Mouse (Mus musculus): ENCODE data around the gene Mrpl52. TPM values are rescaled to one million over a fixed set of nuclear protein-coding genes. Genes with fewer than 3 reads are reported as not detected.

The Mrpl52 gene
- polyA plus RNA-seq, 1 experiment from 2014 or later = 202 TPM

- Histone ChIP-seq H3K4me3 (ENCODE audit: low read length) (peak overlapping the region; percentile 80), H3K27ac (ENCODE audit: low read length) (peak overlapping the region; percentile 96), H3K36me3 (ENCODE audit: insufficient read depth, low read length) (peaks cover 13% of the 10 kb centered on the region), H3K4me2 (replicated peaks; ENCODE audit: low read depth, low read length) (peak overlapping the region; percentile 65), H3K9me3 (ENCODE audit: low read length) (no peaks in the 10 kb centered on the region), H3K4me1 (ENCODE audit: insufficient read depth, low read length) (peaks cover 43% of the 10 kb centered on the region), H3K27me3 (ENCODE audit: insufficient read depth, low read length) (no peaks in the 10 kb centered on the region), H3K9ac (replicated peaks; ENCODE audit: low read length) (peak overlapping the region; percentile 97)
- no peak for ATAC-seq (ENCODE audit: low FRiP score, low TSS enrichment)
- 6% methylated on average over 18 of the region's 18 CpGs for WGBS
Measured at GRCm38 (mm10) chr14:54430406-54431145, 3.9 kb downstream of the Mrpl52 start.

GRCm38 (mm10) chr14:54431334-54432077 is 4.8 kb downstream of the Mrpl52 start, which contains the start of gene Mmp14:
TSS of gene Mmp14 (plus strand) at chr14:54431612.
- peaks cover 16% of the 10 kb centered on the region for H3K36me3 ChIP-seq (ENCODE audit: insufficient read depth, low read length)
- H3K27ac ChIP-seq (ENCODE audit: low read length) = peak within 1 kb of the TSS; percentile 96
- H3K9me3 ChIP-seq (ENCODE audit: low read length) = no peaks in the 10 kb centered on the region
- peak within 1 kb of the TSS; percentile 65 for H3K4me2 ChIP-seq (replicated peaks; ENCODE audit: low read depth, low read length)
- H3K4me3 ChIP-seq (ENCODE audit: low read length) = peak within 1 kb of the TSS; percentile 80
- peak; percentile 33; the same call in 1 of the 2 replicates for ATAC-seq (ENCODE audit: low FRiP score, low TSS enrichment)
- peak within 1 kb of the TSS; percentile 97 for H3K9ac ChIP-seq (replicated peaks; ENCODE audit: low read length)
- H3K4me1 ChIP-seq (ENCODE audit: insufficient read depth, low read length) = peaks cover 37% of the 10 kb centered on the region
- H3K27me3 ChIP-seq (ENCODE audit: insufficient read depth, low read length) = no peaks in the 10 kb centered on the region
- WGBS = under 1% methylated on average over 41 of the region's 49 CpGs

- ATAC-seq (ENCODE audit: low FRiP score, low TSS enrichment) = peak; percentile 43
- peaks cover 37% of the 10 kb centered on the region for H3K4me1 ChIP-seq (ENCODE audit: insufficient read depth, low read length)
Measured at GRCm38 (mm10) chr14:54432078-54432836, 5.5 kb downstream of the Mrpl52 start.

GRCm38 (mm10) chr14:54432837-54433830 is 6.4 kb downstream of the Mrpl52 start:
- H3K27ac ChIP-seq (ENCODE audit: low read length) = peak overlapping the region; percentile 96
- H3K27me3 ChIP-seq (ENCODE audit: insufficient read depth, low read length) = no peaks in the 10 kb centered on the region
- peak; percentile 30; the same call in 1 of the 2 replicates for ATAC-seq (ENCODE audit: low FRiP score, low TSS enrichment)
- WGBS = 17% methylated on average over 17 of the region's 17 CpGs
- H3K4me2 ChIP-seq (replicated peaks; ENCODE audit: low read depth, low read length) = peak overlapping the region; percentile 65
- peak overlapping the region; percentile 80 for H3K4me3 ChIP-seq (ENCODE audit: low read length)
- no peaks in the 10 kb centered on the region for H3K9me3 ChIP-seq (ENCODE audit: low read length)
- peaks cover 37% of the 10 kb centered on the region for H3K4me1 ChIP-seq (ENCODE audit: insufficient read depth, low read length)
- peaks cover 30% of the 10 kb centered on the region for H3K36me3 ChIP-seq (ENCODE audit: insufficient read depth, low read length)
- peak overlapping the region; percentile 97 for H3K9ac ChIP-seq (replicated peaks; ENCODE audit: low read length)

More at GRCm38 (mm10) chr14:54432078-54432836, 5.5 kb downstream of the Mrpl52 start:
- peak overlapping the region; percentile 97 for H3K9ac ChIP-seq (replicated peaks; ENCODE audit: low read length)
- H3K4me3 ChIP-seq (ENCODE audit: low read length) = peak overlapping the region; percentile 80
- H3K36me3 ChIP-seq (ENCODE audit: insufficient read depth, low read length) = peaks cover 24% of the 10 kb centered on the region
- no peaks in the 10 kb centered on the region for H3K9me3 ChIP-seq (ENCODE audit: low read length)
- H3K27me3 ChIP-seq (ENCODE audit: insufficient read depth, low read length) = no peaks in the 10 kb centered on the region
- H3K4me2 ChIP-seq (replicated peaks; ENCODE audit: low read depth, low read length) = peak overlapping the region; percentile 65
- under 1% methylated on average over 54 of the region's 54 CpGs for WGBS
- H3K27ac ChIP-seq (ENCODE audit: low read length) = peak overlapping the region; percentile 96

GRCm38 (mm10) chr14:54433941-54434531 is 7.3 kb downstream of the Mrpl52 start:
- Histone ChIP-seq H3K36me3 (ENCODE audit: insufficient read depth, low read length) (peaks cover 36% of the 10 kb centered on the region), H3K27me3 (ENCODE audit: insufficient read depth, low read length) (no peaks in the 10 kb centered on the region), H3K9ac (replicated peaks; ENCODE audit: low read length) (peak overlapping the region; percentile 97), H3K4me3 (ENCODE audit: low read length) (peak overlapping the region; percentile 80), H3K4me2 (replicated peaks; ENCODE audit: low read depth, low read length) (peak overlapping the region; percentile 65), H3K4me1 (ENCODE audit: insufficient read depth, low read length) (peaks cover 37% of the 10 kb centered on the region), H3K27ac (ENCODE audit: low read length) (peak overlapping the region; percentile 96), H3K9me3 (ENCODE audit: low read length) (no peaks in the 10 kb centered on the region)
- ATAC-seq (ENCODE audit: low FRiP score, low TSS enrichment) = no peak
- WGBS = 35% methylated on average over 12 of the region's 12 CpGs

- Histone ChIP-seq H3K4me1 (ENCODE audit: insufficient read depth, low read length) (peaks cover 23% of the 10 kb centered on the region), H3K27ac (ENCODE audit: low read length) (no peak overlapping the region), H3K4me3 (ENCODE audit: low read length) (no peak overlapping the region), H3K9ac (replicated peaks; ENCODE audit: low read length) (no peak overlapping the region), H3K36me3 (ENCODE audit: insufficient read depth, low read length) (peaks cover 43% of the 10 kb centered on the region), H3K9me3 (ENCODE audit: low read length) (no peaks in the 10 kb centered on the region), H3K4me2 (replicated peaks; ENCODE audit: low read depth, low read length) (no peak overlapping the region), H3K27me3 (ENCODE audit: insufficient read depth, low read length) (no peaks in the 10 kb centered on the region)
- ATAC-seq (ENCODE audit: low FRiP score, low TSS enrichment) = no peak
- 83% methylated on average over 11 of the region's 11 CpGs for WGBS
Measured at GRCm38 (mm10) chr14:54435194-54435918, 8.6 kb downstream of the Mrpl52 start.

GRCm38 (mm10) chr14:54439155-54439554 is 12.4 kb downstream of the Mrpl52 start:
- peaks cover 15% of the 10 kb centered on the region for H3K4me1 ChIP-seq (ENCODE audit: insufficient read depth, low read length)
- WGBS = 88% methylated on average over 12 of the region's 12 CpGs
- no peak overlapping the region for H3K4me3 ChIP-seq (ENCODE audit: low read length)
- H3K9ac ChIP-seq (replicated peaks; ENCODE audit: low read length) = no peak overlapping the region
- H3K36me3 ChIP-seq (ENCODE audit: insufficient read depth, low read length) = peaks cover 53% of the 10 kb centered on the region
- H3K4me2 ChIP-seq (replicated peaks; ENCODE audit: low read depth, low read length) = no peak overlapping the region
- ATAC-seq (ENCODE audit: low FRiP score, low TSS enrichment) = no peak
- H3K27me3 ChIP-seq (ENCODE audit: insufficient read depth, low read length) = no peaks in the 10 kb centered on the region
- H3K27ac ChIP-seq (ENCODE audit: low read length) = no peak overlapping the region
- no peaks in the 10 kb centered on the region for H3K9me3 ChIP-seq (ENCODE audit: low read length)

- H3K4me2 ChIP-seq (replicated peaks; ENCODE audit: low read depth, low read length) = no peak overlapping the region
- no peak overlapping the region for H3K9ac ChIP-seq (replicated peaks; ENCODE audit: low read length)
- WGBS = 53% methylated on average over 7 of the region's 7 CpGs
Measured at GRCm38 (mm10) chr14:54439610-54440009, 12.9 kb downstream of the Mrpl52 start.

More at GRCm38 (mm10) chr14:54439610-54440009, 12.9 kb downstream of the Mrpl52 start:
- no peaks in the 10 kb centered on the region for H3K27me3 ChIP-seq (ENCODE audit: insufficient read depth, low read length)
- peaks cover 53% of the 10 kb centered on the region for H3K36me3 ChIP-seq (ENCODE audit: insufficient read depth, low read length)
- no peaks in the 10 kb centered on the region for H3K9me3 ChIP-seq (ENCODE audit: low read length)
- no peak overlapping the region for H3K27ac ChIP-seq (ENCODE audit: low read length)
- ATAC-seq (ENCODE audit: low FRiP score, low TSS enrichment) = no peak
- no peak overlapping the region for H3K4me3 ChIP-seq (ENCODE audit: low read length)
- H3K4me1 ChIP-seq (ENCODE audit: insufficient read depth, low read length) = peaks cover 11% of the 10 kb centered on the region; the same call in 1 of the 2 replicates

Measured in kidney, embryonic 16.5 days (tissue).